Mouse (Mus musculus) heart, embryonic 15.5 days (tissue): ENCODE measurements around the gene Gm21900. TPM values are rescaled to one million over a fixed set of nuclear protein-coding genes. Genes with fewer than 3 reads are reported as not detected.
"Not testable (repeated sequence)": the region's sequence is repeated elsewhere in the genome, so short reads cannot be mapped to it uniquely, and the experiment has no call there.

Experiments
- ATAC-seq: fragments of 200-750 bp; cut with Nextera tagmentation; replicated peaks from 2 replicates; pipeline ENCODE4 v1.8.0; 2017; ENCODE audit warnings: low read depth, moderate TSS enrichment; ENCODE audit not compliant: insufficient number of reproducible peaks, insufficient read depth, low FRiP score
- H3K27ac ChIP-seq: fragments of 300-500 bp; sonication (generic); 2 replicates; pipeline ENCODE4 v1.5.1; 2015; ENCODE audit warnings: mild to moderate bottlenecking, inconsistent platforms
- H3K27me3 ChIP-seq: fragments of 300-500 bp; sonication (generic); 2 replicates; pipeline ENCODE4 v1.6.1; 2015; ENCODE audit warnings: inconsistent platforms
- H3K36me3 ChIP-seq: fragments of 300-500 bp; sonication (generic); 2 replicates; pipeline ENCODE4 v1.6.1; 2015; ENCODE audit warnings: mild to moderate bottlenecking, inconsistent platforms
- H3K4me1 ChIP-seq: fragments of 300-500 bp; sonication (generic); replicated peaks from 2 replicates; pipeline ENCODE4 v1.6.1; 2015; ENCODE audit warnings: inconsistent platforms
- H3K4me2 ChIP-seq: fragments of 300-500 bp; sonication (generic); 2 replicates; pipeline ENCODE4 v1.6.1; 2015; ENCODE audit warnings: inconsistent platforms, mild to moderate bottlenecking, moderate library complexity
- H3K4me3 ChIP-seq: fragments of 300-500 bp; sonication (generic); 2 replicates; pipeline ENCODE4 v1.5.1; 2015; ENCODE audit warnings: mild to moderate bottlenecking, inconsistent platforms
- H3K9ac ChIP-seq: fragments of 300-500 bp; sonication (generic); 2 replicates; pipeline ENCODE4 v1.6.1; 2015; ENCODE audit warnings: mild to moderate bottlenecking, inconsistent platforms
- H3K9me3 ChIP-seq: fragments of 300-500 bp; sonication (generic); replicated peaks from 2 replicates; pipeline ENCODE4 v1.6.1; 2016; ENCODE audit warnings: inconsistent platforms
- WGBS: fragments of 180-500 bp; shearing (Covaris S2); methylation state at CpG from one replicate; pipeline ENCODE4 v1.1.7; 2015; ENCODE audit warnings: mixed read lengths; 5-methylcytosine and 5-hydroxymethylcytosine counted together
- polyA plus RNA-seq: library from polyadenylated mRNA; unstranded; fragments of >200 nt; fragmentation: Nextera tagmentation; extraction: Ambion mirVana; gene quantifications from 2 replicates; pipeline ENCODE4 v1.2.1, GENCODE M21; 2015

Gene Gm21900
- polyA plus RNA-seq: not detected in 2 replicates

- not testable (repeated sequence) for H3K27ac ChIP-seq, H3K27me3 ChIP-seq, H3K4me3 ChIP-seq, ATAC-seq, H3K36me3 ChIP-seq, H3K4me2 ChIP-seq, H3K4me1 ChIP-seq, H3K9ac ChIP-seq, H3K9me3 ChIP-seq
- WGBS: 84% methylated on average over 3 of the region's 4 CpGs
Observed at GRCm38 (mm10) chrY:10616061-10616460, at the start of gene Gm21900. Gene Gm21900, plus strand, starts transcription at chrY:10616361.

- not testable (repeated sequence) for H3K27me3 ChIP-seq, H3K4me2 ChIP-seq, H3K4me1 ChIP-seq, ATAC-seq, H3K9ac ChIP-seq, H3K9me3 ChIP-seq, H3K4me3 ChIP-seq, H3K36me3 ChIP-seq, H3K27ac ChIP-seq
- 40% methylated on average over 3 of the region's 25 CpGs for WGBS
Observed at GRCm38 (mm10) chrY:10643516-10643915, 27.4 kb downstream of the Gm21900 start.

Other genes with a start within 250 kb of the Gm21900 start
- not detected in 2 replicates for gene Gm28510, start 203.6 kb upstream of the Gm21900 start, polyA plus RNA-seq
- not detected in 2 replicates for gene Gm20737, start 80.3 kb upstream of the Gm21900 start, polyA plus RNA-seq
- gene Gm21775, start 62.9 kb upstream of the Gm21900 start, polyA plus RNA-seq: not detected in 2 replicates
- gene Gm20777, start 136.1 kb downstream of the Gm21900 start, polyA plus RNA-seq: not detected in 2 replicates